Mouse (Mus musculus) natural killer cell, adult 2 months (primary cell): ENCODE measurements around the gene Nup107.
"Not testable (repeated sequence)": the region's sequence is repeated elsewhere in the genome, so short reads cannot be mapped to it uniquely, and the experiment has no call there.

ENCODE experiments used
- DNase-seq, 2 experiments: peaks; one replicate each; pipeline ENCODE4 v3.0.0; 2022; ENCODE audit warnings: low spot score in 2 of 2

Nup107 gene

GRCm38 (mm10) chr10:117715654-117716053, 76.9 kb downstream of the Nup107 start:
- DNase-seq, result not testable (repeated sequence)

- no peak for DNase-seq
These were observed 77.5 kb downstream of the Nup107 start for GRCm38 (mm10) chr10:117714928-117715500.

GRCm38 (mm10) chr10:117714048-117714545, 78.4 kb downstream of the Nup107 start:
- DNase-seq, result no peak

- DNase-seq, result no peak
These were observed 79.0 kb downstream of the Nup107 start for GRCm38 (mm10) chr10:117713466-117713865.

GRCm38 (mm10) chr10:117712871-117713270, 79.6 kb downstream of the Nup107 start:
- peak in 1 of 2 experiments; percentile 57 for DNase-seq

GRCm38 (mm10) chr10:117712191-117712754, 80.2 kb downstream of the Nup107 start:
- DNase-seq, result no peak

GRCm38 (mm10) chr10:117711408-117711807, 81.1 kb downstream of the Nup107 start:
- no peak for DNase-seq

GRCm38 (mm10) chr10:117710604-117711141, 81.8 kb downstream of the Nup107 start, which contains the start of gene Mdm2:
Mdm2 (minus strand) TSS chr10:117710758.
- peak; percentile 93 to 95 for DNase-seq

GRCm38 (mm10) chr10:117709930-117710603, 82.4 kb downstream of the Nup107 start:
- DNase-seq, result peak; percentile 66 to 78

GRCm38 (mm10) chr10:117709326-117709830, 83.1 kb downstream of the Nup107 start:
- no peak for DNase-seq

- DNase-seq, result no peak
These were observed 83.6 kb downstream of the Nup107 start for GRCm38 (mm10) chr10:117708856-117709255.

GRCm38 (mm10) chr10:117708376-117708775, 84.1 kb downstream of the Nup107 start:
- DNase-seq, result no peak

GRCm38 (mm10) chr10:117707114-117707838, 85.2 kb downstream of the Nup107 start:
- no peak for DNase-seq

GRCm38 (mm10) chr10:117706440-117706839, 86.1 kb downstream of the Nup107 start:
- DNase-seq, result no peak

- no peak for DNase-seq
These were observed 86.7 kb downstream of the Nup107 start for GRCm38 (mm10) chr10:117705806-117706205.

GRCm38 (mm10) chr10:117704964-117705335, 87.6 kb downstream of the Nup107 start:
- DNase-seq, result no peak

GRCm38 (mm10) chr10:117704314-117704963, 88.1 kb downstream of the Nup107 start:
- DNase-seq, result not testable (repeated sequence)

GRCm38 (mm10) chr10:117703506-117703905, 89.0 kb downstream of the Nup107 start:
- DNase-seq, result no peak

GRCm38 (mm10) chr10:117702024-117702833, 90.3 kb downstream of the Nup107 start:
- no peak for DNase-seq
